Mouse (Mus musculus) limb, embryonic 12.5 days (tissue): ENCODE measurements at regions not wholly inside any gene's neighbourhood (a gene's known extent, or its start where the extent isn't known, plus 50 kb on each side); places are given as distances from the start of the nearest gene placed in this dataset.

ENCODE experiments used
- ATAC-seq: fragments of 200-750 bp; cut with Nextera tagmentation; 2 replicates; pipeline ENCODE4 v1.8.0; 2017; ENCODE audit warnings: low read depth, moderate TSS enrichment; ENCODE audit not compliant: insufficient number of reproducible peaks, insufficient read depth, low FRiP score, low TSS enrichment
- H3K27ac ChIP-seq: fragments of 300-500 bp; sonication (generic); 2 replicates; pipeline ENCODE4 v1.5.1; 2016; ENCODE audit warnings: mild to moderate bottlenecking, moderate library complexity
- H3K27me3 ChIP-seq: fragments of 300-500 bp; sonication (generic); 2 replicates; pipeline ENCODE4 v1.6.1; 2016; ENCODE audit warnings: mild to moderate bottlenecking, moderate library complexity
- H3K36me3 ChIP-seq: fragments of 300-500 bp; sonication (generic); 2 replicates; pipeline ENCODE4 v1.6.1; 2016; ENCODE audit warnings: mild to moderate bottlenecking, moderate library complexity
- H3K4me1 ChIP-seq: fragments of 300-500 bp; sonication (generic); replicated peaks from 2 replicates; pipeline ENCODE4 v1.6.1; 2016
- H3K4me2 ChIP-seq: fragments of 300-500 bp; sonication (generic); 2 replicates; pipeline ENCODE4 v1.6.1; 2016; ENCODE audit warnings: mild to moderate bottlenecking, moderate library complexity
- H3K4me3 ChIP-seq: fragments of 300-500 bp; sonication (generic); replicated peaks from 2 replicates; pipeline ENCODE4 v1.5.1; 2016; ENCODE audit warnings: mild to moderate bottlenecking
- H3K9ac ChIP-seq: fragments of 300-500 bp; sonication (generic); replicated peaks from 2 replicates; pipeline ENCODE4 v1.6.1; 2016; ENCODE audit warnings: mild to moderate bottlenecking, moderate library complexity
- H3K9me3 ChIP-seq: fragments of 300-500 bp; sonication (generic); 2 replicates; pipeline ENCODE4 v1.6.1; 2016; ENCODE audit warnings: mild to moderate bottlenecking, moderate library complexity
- WGBS: fragments of 180-500 bp; shearing (Covaris S2); methylation state at CpG from one replicate; pipeline ENCODE4 v1.1.7; 2016; 5-methylcytosine and 5-hydroxymethylcytosine counted together

DNA sequence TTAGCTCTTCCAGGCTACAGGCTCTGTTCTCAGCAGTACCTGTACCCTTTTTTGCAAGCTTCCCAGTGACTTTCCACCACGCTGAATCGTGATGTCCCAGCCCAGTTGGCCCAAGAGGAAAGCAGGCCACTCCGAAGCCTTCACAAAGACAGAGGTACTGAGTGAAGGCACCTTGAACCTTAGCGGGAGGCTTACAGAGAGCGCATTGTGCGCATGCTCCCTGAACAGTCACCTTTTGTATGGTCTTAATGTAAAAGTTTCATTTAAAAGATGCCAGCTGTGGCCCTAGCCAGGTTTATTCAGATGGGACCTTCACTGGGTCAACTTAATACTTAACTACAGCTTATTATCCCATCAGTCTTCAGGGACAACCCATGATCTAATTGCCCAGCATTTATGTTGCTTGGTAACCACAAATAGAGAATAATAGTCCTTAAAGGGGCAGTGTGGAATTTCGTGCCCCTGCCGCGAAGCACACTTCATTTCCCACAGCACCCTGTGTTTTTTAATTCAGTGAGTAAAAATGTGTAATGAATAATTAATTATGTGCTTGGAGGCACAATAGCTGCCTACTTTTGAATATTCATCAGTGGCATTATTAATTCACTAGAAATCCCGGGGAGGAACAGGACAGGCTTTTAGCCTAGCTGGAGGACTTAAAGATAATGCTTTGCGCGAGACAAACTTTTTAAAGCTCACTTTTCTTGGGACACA is 111.3 kb upstream of the Vrk1 start:
- Histone ChIP-seq H3K4me1 (no peaks in the 10 kb centered on the region), H3K36me3 (no peaks in the 10 kb centered on the region), H3K9ac (no peak overlapping the region), H3K27me3 (no peaks in the 10 kb centered on the region), H3K27ac (no peak overlapping the region), H3K4me2 (no peak overlapping the region), H3K4me3 (no peak overlapping the region), H3K9me3 (peaks cover 42% of the 10 kb centered on the region)
- no peak for ATAC-seq
- 89% methylated on average over 12 of the region's 12 CpGs for WGBS

DNA sequence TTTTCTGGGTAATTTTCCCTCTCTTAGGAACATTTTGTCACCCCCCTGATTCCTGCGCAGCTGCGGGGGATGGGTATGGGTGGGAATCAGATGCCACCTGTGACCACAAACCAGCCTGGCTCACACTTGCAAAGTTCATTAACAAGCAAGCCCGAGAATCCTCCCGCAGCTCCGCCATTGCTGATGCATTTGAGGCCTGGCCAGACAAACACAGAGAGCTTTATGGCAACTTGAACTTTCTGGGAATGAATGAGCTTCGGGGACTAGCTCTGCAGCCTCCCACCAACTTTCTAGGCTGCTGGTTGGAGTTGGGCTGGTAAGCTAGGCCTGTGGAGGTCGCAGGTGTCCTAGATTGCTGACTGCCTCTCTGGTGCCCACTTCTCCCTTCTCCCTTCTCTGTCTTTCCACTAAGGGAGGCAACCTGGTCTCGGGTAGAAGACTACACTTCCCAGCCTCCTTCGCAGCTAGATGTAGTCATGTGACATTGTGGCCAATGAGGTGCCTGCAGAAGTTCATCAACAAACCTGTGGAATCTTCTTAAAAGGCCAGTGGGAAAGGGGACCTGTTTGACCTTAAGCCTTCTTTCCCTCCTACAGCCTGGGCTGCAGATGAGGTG is 110.6 kb upstream of the Vrk1 start:
- Histone ChIP-seq H3K4me2 (no peak overlapping the region), H3K27me3 (no peaks in the 10 kb centered on the region), H3K9ac (no peak overlapping the region), H3K4me3 (no peak overlapping the region), H3K9me3 (peaks cover 36% of the 10 kb centered on the region), H3K4me1 (no peaks in the 10 kb centered on the region), H3K36me3 (no peaks in the 10 kb centered on the region), H3K27ac (no peak overlapping the region)
- WGBS = 67% methylated on average over 9 of the region's 9 CpGs
- no peak for ATAC-seq

DNA sequence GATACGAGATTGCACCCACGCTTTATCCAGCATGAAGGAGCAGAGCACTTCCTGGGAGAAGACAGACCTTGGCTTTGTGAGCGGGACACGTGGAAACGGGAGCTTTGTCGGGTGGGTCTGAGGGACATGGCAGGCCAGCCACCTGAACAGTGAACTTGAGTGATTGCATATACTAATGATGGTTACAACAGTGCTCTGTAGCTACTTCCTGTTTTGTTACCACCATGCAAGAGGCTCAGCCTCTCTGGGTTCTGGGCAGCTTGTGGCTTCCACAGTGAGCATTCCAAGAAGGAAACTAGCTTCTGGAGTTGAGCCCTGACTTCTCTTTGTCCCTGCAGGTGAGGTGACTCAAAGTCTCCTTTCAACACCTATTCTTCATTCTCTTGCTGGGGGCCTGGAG is 109.5 kb upstream of the Vrk1 start:
- WGBS = 94% methylated on average over 6 of the region's 6 CpGs
- peaks cover 25% of the 10 kb centered on the region for H3K9me3 ChIP-seq
- H3K9ac ChIP-seq = no peak overlapping the region
- H3K4me2 ChIP-seq = no peak overlapping the region
- peaks cover 2% of the 10 kb centered on the region; the same call in 1 of the 2 replicates for H3K4me1 ChIP-seq
- ATAC-seq = no peak
- H3K36me3 ChIP-seq = no peaks in the 10 kb centered on the region
- no peaks in the 10 kb centered on the region for H3K27me3 ChIP-seq
- no peak overlapping the region for H3K4me3 ChIP-seq
- no peak overlapping the region for H3K27ac ChIP-seq

DNA sequence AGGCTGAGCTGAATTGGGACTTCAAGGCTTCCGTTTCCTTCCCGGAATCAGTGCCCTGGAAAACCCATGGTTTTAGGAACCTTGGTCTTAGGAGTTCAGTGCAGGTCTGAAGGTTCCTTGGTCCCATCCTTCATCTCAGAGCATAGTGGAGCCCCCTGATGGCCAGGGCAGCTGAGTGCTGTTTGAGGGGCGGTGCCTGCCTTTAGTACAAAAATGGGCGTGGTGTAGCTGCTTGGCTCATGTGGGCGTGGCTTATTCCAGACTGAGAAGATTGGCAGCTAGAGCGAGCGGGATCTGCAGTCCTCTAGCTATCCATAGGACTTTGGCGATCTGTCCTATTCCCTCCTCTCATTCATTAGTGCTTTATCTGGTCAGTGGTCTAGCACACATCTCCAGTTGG is 107.0 kb upstream of the Vrk1 start:
- peaks cover 12% of the 10 kb centered on the region for H3K4me1 ChIP-seq
- no peak overlapping the region for H3K4me2 ChIP-seq
- no peak overlapping the region for H3K27ac ChIP-seq
- ATAC-seq = no peak
- no peaks in the 10 kb centered on the region for H3K36me3 ChIP-seq
- H3K9me3 ChIP-seq = peaks cover 5% of the 10 kb centered on the region
- no peak overlapping the region for H3K9ac ChIP-seq
- WGBS = 50% methylated on average over 8 of the region's 8 CpGs
- no peaks in the 10 kb centered on the region for H3K27me3 ChIP-seq
- H3K4me3 ChIP-seq = no peak overlapping the region

DNA sequence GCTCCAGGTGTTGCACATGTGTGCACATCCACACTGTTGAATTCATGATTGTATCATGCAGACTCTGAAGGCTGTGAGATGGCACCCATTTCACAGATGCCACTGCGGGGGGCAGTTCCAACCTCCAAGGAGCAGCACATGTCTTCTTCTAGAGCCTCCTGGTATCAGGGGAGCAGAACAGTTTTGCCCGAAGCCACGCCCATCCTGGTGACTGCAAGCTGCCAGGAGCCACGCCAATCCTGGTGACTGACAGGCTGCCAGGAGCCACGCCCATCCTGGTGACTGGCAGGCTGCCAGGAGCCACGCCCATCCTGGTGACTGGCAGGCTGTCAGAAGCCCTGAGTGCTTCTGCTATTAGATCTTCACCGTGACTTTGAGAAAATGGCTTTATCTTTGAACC is 103.4 kb upstream of the Vrk1 start:
- H3K4me3 ChIP-seq = no peak overlapping the region
- no peak overlapping the region for H3K27ac ChIP-seq
- H3K9ac ChIP-seq = no peak overlapping the region
- H3K4me2 ChIP-seq = no peak overlapping the region
- H3K4me1 ChIP-seq = peaks cover 16% of the 10 kb centered on the region
- H3K9me3 ChIP-seq = 0 out of 2 replicates have a peak, but pooled peaks cover 4% of the 10 kb centered on the region
- 25% methylated on average over 7 of the region's 7 CpGs for WGBS
- no peak for ATAC-seq
- H3K27me3 ChIP-seq = no peaks in the 10 kb centered on the region; the same call in 1 of the 2 replicates
- H3K36me3 ChIP-seq = no peaks in the 10 kb centered on the region

DNA sequence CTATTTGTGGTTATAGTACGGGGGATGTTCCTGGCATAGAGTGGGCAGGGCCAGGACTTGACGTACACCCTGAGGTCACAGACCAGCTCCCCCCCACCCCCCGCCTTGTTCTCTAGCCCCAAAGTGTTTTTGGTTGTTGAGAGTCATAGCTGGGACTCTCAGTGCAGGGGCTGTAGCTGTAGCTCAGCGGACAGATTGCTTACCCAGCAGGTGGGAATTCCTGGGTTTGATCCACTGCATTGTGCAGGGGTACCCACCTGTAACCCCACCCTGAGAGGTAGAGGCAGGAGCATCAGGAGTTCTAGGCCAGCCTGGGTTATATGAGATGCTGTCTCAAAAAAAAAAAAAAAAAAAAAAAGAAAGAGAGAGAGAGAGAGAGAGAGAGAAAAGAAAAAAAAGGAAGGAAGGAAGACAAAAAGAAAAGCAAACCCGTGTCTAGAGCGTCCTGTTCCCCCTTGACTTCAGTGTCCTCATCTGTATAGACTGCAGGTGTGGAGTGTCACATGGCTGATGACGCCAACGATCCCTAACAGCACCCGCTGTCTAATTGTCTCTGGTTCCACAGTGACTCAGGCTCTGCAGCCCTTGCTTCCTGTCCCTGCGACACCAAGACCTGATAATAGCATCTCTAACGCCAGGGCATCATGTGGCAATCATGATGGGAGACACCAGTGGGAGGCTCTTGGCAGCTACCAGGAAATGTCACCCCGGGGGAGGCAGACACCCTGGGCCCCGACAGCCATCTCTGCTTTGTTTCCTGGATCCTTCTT is 102.0 kb upstream of the Vrk1 start:
- H3K27ac ChIP-seq = no peak overlapping the region
- no peak overlapping the region for H3K4me3 ChIP-seq
- H3K9me3 ChIP-seq = 0 out of 2 replicates have a peak, but pooled peaks cover 4% of the 10 kb centered on the region
- H3K4me1 ChIP-seq = peaks cover 16% of the 10 kb centered on the region
- 63% methylated on average over 13 of the region's 13 CpGs for WGBS
- H3K9ac ChIP-seq = no peak overlapping the region
- no peaks in the 10 kb centered on the region for H3K36me3 ChIP-seq
- no peaks in the 10 kb centered on the region; the same call in 1 of the 2 replicates for H3K27me3 ChIP-seq
- no peak for ATAC-seq
- no peak overlapping the region for H3K4me2 ChIP-seq

DNA sequence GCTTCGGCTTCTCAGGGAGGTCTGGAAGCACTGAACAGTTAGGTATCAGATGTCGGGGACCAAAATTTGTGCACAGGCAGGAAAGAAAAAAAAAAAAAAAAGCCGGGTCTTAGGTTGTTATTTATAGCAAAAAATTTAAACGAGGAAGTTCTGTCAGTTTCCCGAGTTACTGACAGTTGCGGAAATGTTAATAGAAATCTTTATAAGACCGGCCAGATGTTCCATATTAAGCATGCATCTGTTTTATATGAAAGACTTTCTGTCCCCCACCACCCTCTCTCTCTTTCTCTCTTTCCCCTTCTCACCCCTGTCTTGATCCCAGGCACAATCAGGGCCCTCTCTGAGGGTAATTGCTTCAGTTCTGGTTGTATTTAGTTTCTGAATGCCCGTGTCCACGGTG is 98.5 kb upstream of the Vrk1 start:
- 20% methylated on average over 9 of the region's 9 CpGs for WGBS
- H3K4me1 ChIP-seq = peaks cover 8% of the 10 kb centered on the region; the same call in 1 of the 2 replicates
- no peak overlapping the region for H3K4me3 ChIP-seq
- no peaks in the 10 kb centered on the region for H3K36me3 ChIP-seq
- H3K9ac ChIP-seq = no peak overlapping the region
- H3K27me3 ChIP-seq = no peaks in the 10 kb centered on the region; the same call in 1 of the 2 replicates
- no peak for ATAC-seq
- H3K9me3 ChIP-seq = 0 out of 2 replicates have a peak, but pooled peaks cover 6% of the 10 kb centered on the region
- H3K27ac ChIP-seq = 0 out of 2 replicates have a peak overlapping the region, but pooled peaks have one; percentile 37
- no peak overlapping the region for H3K4me2 ChIP-seq

DNA sequence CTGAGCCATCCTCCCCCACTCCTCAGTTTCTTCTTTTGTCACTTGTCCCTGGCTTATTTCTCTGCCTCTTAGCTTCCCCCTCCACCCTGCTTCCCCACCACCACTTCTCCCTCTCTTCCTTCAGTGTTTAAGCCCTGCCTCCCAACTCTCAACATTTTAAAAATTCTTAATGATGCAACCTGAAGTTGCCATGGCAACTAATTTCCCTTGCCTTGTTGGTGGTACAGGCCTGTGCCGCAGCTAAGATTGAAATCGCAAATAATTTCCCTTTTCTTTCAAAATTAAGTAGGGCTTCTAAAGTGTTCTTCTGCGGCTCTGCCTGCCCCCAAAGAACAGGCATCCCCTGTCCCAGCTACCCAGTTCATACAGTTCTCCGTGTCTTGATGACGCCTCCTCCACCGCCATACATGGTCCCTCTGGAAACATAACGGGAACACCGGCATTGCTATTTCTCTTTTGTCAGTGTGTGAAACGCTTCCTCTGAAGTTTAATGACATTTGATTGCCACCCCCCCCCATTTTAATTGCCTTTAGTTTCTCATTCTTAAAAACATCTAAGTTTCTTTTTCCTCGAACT is 92.6 kb upstream of the Vrk1 start:
- WGBS = 78% methylated on average over 10 of the region's 10 CpGs
- Histone ChIP-seq H3K4me1 (no peaks in the 10 kb centered on the region), H3K36me3 (no peaks in the 10 kb centered on the region), H3K4me2 (no peak overlapping the region), H3K4me3 (no peak overlapping the region), H3K27ac (no peak overlapping the region), H3K9ac (no peak overlapping the region), H3K27me3 (no peaks in the 10 kb centered on the region), H3K9me3 (0 out of 2 replicates have a peak, but pooled peaks cover 3% of the 10 kb centered on the region)
- no peak for ATAC-seq

DNA sequence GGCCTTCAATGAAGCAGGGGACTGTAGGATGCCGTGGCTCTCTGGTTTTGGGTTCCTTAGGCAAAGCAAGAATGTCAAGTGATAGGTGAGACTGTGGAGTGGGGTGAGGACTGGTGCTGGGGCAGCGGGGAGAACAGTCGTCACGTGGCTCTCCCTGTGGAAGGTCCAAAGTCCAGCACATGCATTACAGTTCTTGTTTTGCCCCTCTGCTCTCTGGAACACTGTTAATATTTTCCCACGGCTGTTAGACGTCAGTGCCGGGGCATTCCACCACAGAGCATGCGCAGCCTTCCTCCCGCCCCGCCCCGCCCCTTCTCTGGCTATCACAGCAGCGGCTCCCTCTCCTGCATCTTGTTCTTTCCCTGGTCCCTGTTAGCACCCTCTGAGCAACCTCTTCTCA is 91.3 kb upstream of the Vrk1 start:
- no peak overlapping the region for H3K27ac ChIP-seq
- H3K9me3 ChIP-seq = no peaks in the 10 kb centered on the region
- no peak overlapping the region for H3K9ac ChIP-seq
- no peaks in the 10 kb centered on the region for H3K4me1 ChIP-seq
- H3K4me2 ChIP-seq = no peak overlapping the region
- no peaks in the 10 kb centered on the region for H3K27me3 ChIP-seq
- WGBS = 76% methylated on average over 12 of the region's 12 CpGs
- no peak for ATAC-seq
- H3K36me3 ChIP-seq = no peaks in the 10 kb centered on the region
- no peak overlapping the region for H3K4me3 ChIP-seq

DNA sequence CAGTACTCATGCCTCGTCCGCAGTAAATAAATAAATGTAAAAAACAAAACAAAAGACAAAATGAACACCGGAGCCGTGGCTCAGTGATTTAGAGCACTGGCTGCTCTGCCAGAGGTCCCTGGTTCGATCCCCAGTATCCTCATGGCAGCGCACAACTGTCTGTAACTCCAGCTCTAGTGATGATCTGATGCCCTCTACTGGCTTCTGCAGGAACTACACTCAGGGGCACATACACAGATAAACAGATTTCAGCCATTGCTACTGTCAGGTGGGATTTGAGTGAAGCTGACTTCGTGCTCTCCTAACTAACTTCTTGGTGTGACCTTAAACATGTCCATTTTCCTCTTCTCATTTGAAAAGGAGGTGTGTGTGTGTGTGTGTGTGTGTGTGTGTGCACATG is 82.8 kb upstream of the Vrk1 start:
- Histone ChIP-seq H3K9me3 (peaks cover 8% of the 10 kb centered on the region; the same call in 1 of the 2 replicates), H3K4me1 (no peaks in the 10 kb centered on the region), H3K27me3 (no peaks in the 10 kb centered on the region), H3K36me3 (no peaks in the 10 kb centered on the region), H3K4me2 (no peak overlapping the region), H3K9ac (no peak overlapping the region), H3K4me3 (no peak overlapping the region), H3K27ac (no peak overlapping the region)
- WGBS = 98% methylated on average over 7 of the region's 7 CpGs
- ATAC-seq = no peak

DNA sequence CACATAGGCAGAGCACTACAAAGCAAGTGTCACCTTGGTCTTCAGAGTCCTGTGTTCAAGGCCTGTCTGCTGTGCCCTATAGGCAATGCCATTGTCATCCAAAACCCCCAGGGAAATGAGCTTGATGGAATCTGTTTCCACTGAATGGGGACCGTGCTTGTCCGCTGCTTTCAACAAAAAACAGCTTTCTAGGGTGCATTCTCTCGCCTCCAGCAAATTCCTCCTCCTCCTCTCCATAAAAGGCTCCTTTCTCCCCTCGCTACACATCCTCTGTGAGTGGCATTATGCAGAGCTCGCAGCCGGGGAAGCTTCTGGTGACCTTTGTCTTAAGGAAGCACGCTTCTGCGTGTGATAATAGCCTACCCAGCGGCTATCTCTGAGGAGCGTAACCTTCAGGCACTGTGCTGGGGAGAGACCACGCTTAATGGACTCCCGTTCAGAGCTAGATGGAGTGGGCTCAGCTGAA is 80.5 kb upstream of the Vrk1 start:
- Histone ChIP-seq H3K36me3 (no peaks in the 10 kb centered on the region), H3K4me2 (no peak overlapping the region), H3K4me1 (no peaks in the 10 kb centered on the region), H3K4me3 (no peak overlapping the region), H3K27ac (no peak overlapping the region), H3K9me3 (peaks cover 8% of the 10 kb centered on the region; the same call in 1 of the 2 replicates), H3K9ac (no peak overlapping the region), H3K27me3 (peaks cover 10% of the 10 kb centered on the region; the same call in 1 of the 2 replicates)
- ATAC-seq = no peak
- WGBS = 59% methylated on average over 12 of the region's 12 CpGs
